Comparison of ENCODE assay signal across 33 mouse cellular contexts in the genomic region with DNA sequence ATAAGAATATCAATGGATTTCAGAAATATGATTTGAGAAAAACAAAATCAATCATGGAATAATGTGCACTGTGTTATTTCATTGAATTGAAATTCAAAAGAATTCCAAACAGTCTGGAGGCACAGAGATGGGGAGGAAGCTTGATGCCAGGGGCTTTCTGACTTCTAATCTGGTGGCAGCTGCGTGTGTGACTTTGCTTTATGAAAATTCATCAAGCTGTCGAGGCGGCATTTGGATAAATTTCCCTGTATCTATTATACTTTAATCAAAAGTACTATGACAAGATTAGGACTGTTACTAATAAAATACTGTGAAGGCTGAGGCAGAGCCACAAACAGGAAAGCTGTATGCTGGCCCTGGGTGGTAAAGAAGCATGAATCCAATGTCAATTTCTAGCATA. TPM values are rescaled to one million over a fixed set of nuclear protein-coding genes. Genes with fewer than 3 reads are reported as not detected.
A peak's percentile ranks its signal among the peaks of the same experiment; 100 is the strongest.
DNase-seq lines count a peak whose midpoint lies in the region; ATAC-seq and TF ChIP-seq lines count a peak whose summit lies in the region.
"Had no signal": no experiment of that assay in that cellular context is flagged by ENCODE, and none has a peak within 500 bp of the region (broad histone marks: within the 10 kb centered on the region; RNA-seq: fewer than 3 reads in every experiment).

No protein-coding gene starts in this region.

- TF ChIP-seq CTCF in brain, embryonic 14.5 days (IDR thresholded peaks at IDR 0.05; ENCODE audit: borderline replicate concordance, extremely low read depth, insufficient read depth, insufficient read length), result no peak

- H3K4me3 ChIP-seq in forebrain, embryonic 16.5 days (replicated peaks; ENCODE audit: low read length), result no peak overlapping the region
- no peak overlapping the region for H3K4me3 ChIP-seq in forebrain, embryonic 15.5 days
- no peak overlapping the region for H3K4me3 ChIP-seq in midbrain, embryonic 11.5 days (ENCODE audit: low read depth, low read length)
- no peak overlapping the region for H3K4me3 ChIP-seq in midbrain, embryonic 15.5 days
- H3K4me3 ChIP-seq: embryonic facial prominence, embryonic 10.5 days; embryonic facial prominence, embryonic 13.5 days; erythroblast, embryonic 14.5 days; heart, adult 2 months; hindbrain, embryonic 10.5 days; hindbrain, embryonic 13.5 days; intestine, embryonic 15.5 days had no signal

- no peaks in the 10 kb centered on the region for H3K9me3 ChIP-seq in forebrain, embryonic 16.5 days (ENCODE audit: control insufficient read depth, low read length)
- no peaks in the 10 kb centered on the region for H3K9me3 ChIP-seq in forebrain, embryonic 15.5 days
- no peaks in the 10 kb centered on the region for H3K9me3 ChIP-seq in midbrain, embryonic 11.5 days (ENCODE audit: control insufficient read depth, low read length)
- H3K9me3 ChIP-seq in midbrain, embryonic 15.5 days, result no peaks in the 10 kb centered on the region
- H3K9me3 ChIP-seq: embryonic facial prominence, embryonic 10.5 days; embryonic facial prominence, embryonic 13.5 days; hindbrain, embryonic 10.5 days; hindbrain, embryonic 13.5 days; intestine, embryonic 15.5 days had no signal

- H3K4me2 ChIP-seq in forebrain, embryonic 16.5 days (ENCODE audit: low read length), result no peak overlapping the region
- no peak overlapping the region for H3K4me2 ChIP-seq in forebrain, embryonic 15.5 days (replicated peaks)
- H3K4me2 ChIP-seq in midbrain, embryonic 11.5 days, result no peak overlapping the region
- H3K4me2 ChIP-seq in midbrain, embryonic 15.5 days, result no peak overlapping the region
- H3K4me2 ChIP-seq: embryonic facial prominence, embryonic 13.5 days; heart, embryonic 11.5 days; hindbrain, embryonic 13.5 days; intestine, embryonic 15.5 days had no signal

- WGBS in forebrain, embryonic 16.5 days, result 35% methylated on average over 3 of the region's 3 CpGs
- WGBS in forebrain, embryonic 15.5 days, result 42% methylated on average over 3 of the region's 3 CpGs
- 69% methylated on average over 3 of the region's 3 CpGs for WGBS in midbrain, embryonic 11.5 days
- 30% methylated on average over 3 of the region's 3 CpGs for WGBS in midbrain, embryonic 15.5 days

- H3K27me3 ChIP-seq in forebrain, embryonic 16.5 days (replicated peaks; ENCODE audit: control insufficient read depth, insufficient read depth, low read length), result no peaks in the 10 kb centered on the region
- no peaks in the 10 kb centered on the region for H3K27me3 ChIP-seq in forebrain, embryonic 15.5 days
- H3K27me3 ChIP-seq in midbrain, embryonic 11.5 days (ENCODE audit: control insufficient read depth, insufficient read depth, low read length), result no peaks in the 10 kb centered on the region
- H3K27me3 ChIP-seq in midbrain, embryonic 15.5 days (replicated peaks), result no peaks in the 10 kb centered on the region
- H3K27me3 ChIP-seq: CH12.LX; embryonic facial prominence, embryonic 13.5 days; hindbrain, embryonic 13.5 days; intestine, embryonic 15.5 days; Patski had no signal

- 0 out of 2 replicates have a peak overlapping the region, but pooled peaks have one; percentile 37 for H3K27ac ChIP-seq in forebrain, embryonic 16.5 days (ENCODE audit: low read length)
- no peak overlapping the region for H3K27ac ChIP-seq in forebrain, embryonic 15.5 days (replicated peaks)
- no peak overlapping the region for H3K27ac ChIP-seq in midbrain, embryonic 11.5 days (ENCODE audit: low read depth, low read length)
- H3K27ac ChIP-seq in midbrain, embryonic 15.5 days, result no peak overlapping the region
- H3K27ac ChIP-seq: embryonic facial prominence, embryonic 10.5 days; embryonic facial prominence, embryonic 13.5 days; heart, adult 2 months; hindbrain, embryonic 10.5 days; hindbrain, embryonic 13.5 days; intestine, embryonic 15.5 days had no signal

- H3K36me3 ChIP-seq in forebrain, embryonic 16.5 days (ENCODE audit: control insufficient read depth, insufficient read depth), result no peaks in the 10 kb centered on the region
- no peaks in the 10 kb centered on the region for H3K36me3 ChIP-seq in forebrain, embryonic 15.5 days
- no peaks in the 10 kb centered on the region for H3K36me3 ChIP-seq in midbrain, embryonic 11.5 days (ENCODE audit: control insufficient read depth, insufficient read depth, low read length)
- no peaks in the 10 kb centered on the region for H3K36me3 ChIP-seq in midbrain, embryonic 15.5 days (replicated peaks)
- H3K36me3 ChIP-seq: embryonic facial prominence, embryonic 10.5 days; embryonic facial prominence, embryonic 13.5 days; G1E; hindbrain, embryonic 10.5 days; hindbrain, embryonic 13.5 days; intestine, embryonic 15.5 days had no signal

- no peak for ATAC-seq in forebrain, embryonic 16.5 days
- no peak for ATAC-seq in forebrain, embryonic 15.5 days (replicated peaks)
- ATAC-seq in midbrain, embryonic 11.5 days (ENCODE audit: low FRiP score), result no peak
- ATAC-seq in midbrain, embryonic 15.5 days (replicated peaks), result no peak
- ATAC-seq: hindbrain, embryonic 16.5 days; intestine, embryonic 15.5 days; Patski had no signal

- peak; percentile 10 for DNase-seq in layer of hippocampus, adult 11-12 months (ENCODE audit: low spot score)
- no peak for DNase-seq in layer of hippocampus, adult 9-11 months
- DNase-seq in midbrain, embryonic 11.5 days (ENCODE audit: low spot score, missing footprints), result peak; percentile 53
- peak; percentile 42 for DNase-seq in brain, embryonic 14.5 days (ENCODE audit: low read depth)
- no peak for DNase-seq in embryo, embryonic 10.5 days (ENCODE audit: low spot score)
- DNase-seq: adrenal gland, postnatal 10 days; adrenal gland, postnatal 36 days; B cell, adult 2 months; cerebellum, adult 11 months; cerebellum, adult 2 months; cerebellum, adult 9-11 months; cerebellum, postnatal 25 days; embryo, embryonic 11 days; gastrocnemius, postnatal 25 days; heart, adult 2 months; heart, postnatal 36 days had no signal

- no peak overlapping the region for H3K9ac ChIP-seq in forebrain, embryonic 16.5 days (replicated peaks; ENCODE audit: low read depth, low read length)
- H3K9ac ChIP-seq in forebrain, embryonic 15.5 days (replicated peaks), result no peak overlapping the region
- no peak overlapping the region for H3K9ac ChIP-seq in midbrain, embryonic 11.5 days (ENCODE audit: low read length)
- H3K9ac ChIP-seq in midbrain, embryonic 15.5 days, result no peak overlapping the region
- H3K9ac ChIP-seq: embryonic facial prominence, embryonic 13.5 days; hindbrain, embryonic 13.5 days; intestine, embryonic 15.5 days had no signal

- TF ChIP-seq POLR2A in brain, embryonic 14.5 days (IDR thresholded peaks at IDR 0.05; ENCODE audit: borderline replicate concordance, extremely low read depth, insufficient read depth, insufficient read length, poor library complexity, severe bottlenecking), result no peak

- peaks cover 4% of the 10 kb centered on the region for H3K4me1 ChIP-seq in forebrain, embryonic 16.5 days (replicated peaks; ENCODE audit: control insufficient read depth, insufficient read depth, low read length)
- peaks cover 8% of the 10 kb centered on the region for H3K4me1 ChIP-seq in forebrain, embryonic 15.5 days
- H3K4me1 ChIP-seq in midbrain, embryonic 11.5 days (ENCODE audit: control insufficient read depth, insufficient read depth, low read length), result peaks cover 3% of the 10 kb centered on the region; the same call in 1 of the 2 replicates
- H3K4me1 ChIP-seq in midbrain, embryonic 15.5 days, result peaks cover 5% of the 10 kb centered on the region
- H3K4me1 ChIP-seq: embryonic facial prominence, embryonic 13.5 days; intestine, embryonic 15.5 days had no signal

RNA-seq across cellular contexts. Expression of a gene that starts 41.8 kb away (rescaled TPM):
- 0.42 and 0.71 TPM in 2 replicates for polyA plus RNA-seq in forebrain, embryonic 16.5 days (2015; fragmentation: Nextera tagmentation; extraction: Ambion mirVana)
- polyA plus RNA-seq in forebrain, embryonic 15.5 days (2015; fragmentation: Nextera tagmentation; extraction: Ambion mirVana), result 0.60 TPM in 1 of 2 replicates, not detected in the other
- polyA plus RNA-seq in midbrain, embryonic 11.5 days (2014; fragmentation: Nextera tagmentation; extraction: Ambion mirVana), result 0.18 TPM in 1 of 2 replicates, not detected in the other
- polyA plus RNA-seq in midbrain, embryonic 15.5 days (2015; fragmentation: Nextera tagmentation; extraction: Ambion mirVana), result 0.66 and 1.4 TPM in 2 replicates
- not detected in 2 replicates for polyA plus RNA-seq in brain, embryonic 14.5 days (2012; rRNA removed)
- polyA plus RNA-seq: cerebellum, adult 2 months; embryonic facial prominence, embryonic 10.5 days; embryonic facial prominence, embryonic 13.5 days; erythroblast, embryonic 14.5 days; G1E; gonadal fat pad, adult 2 months; heart, adult 2 months; heart, embryonic 11.5 days; heart, embryonic 14.5 days; heart, postnatal 0 days; Patski had no signal

Comparison
In these comparisons a context has a peak if more than half of its experiments do, and no peak if none do; other contexts are left out.
1. DNase-seq: peak in layer of hippocampus, adult 11-12 months (single experiment), midbrain, embryonic 11.5 days (single experiment) and brain, embryonic 14.5 days (single experiment); none in layer of hippocampus, adult 9-11 months (single experiment) and embryo, embryonic 10.5 days (single experiment).